Mouse (Mus musculus) stomach, embryonic 14.5 days (tissue): ENCODE measurements at regions not wholly inside any gene's neighbourhood (a gene's known extent, or its start where the extent isn't known, plus 50 kb on each side); places are given as distances from the start of the nearest gene placed in this dataset.

Experiments used
- ATAC-seq: fragments of 200-750 bp; cut with Nextera tagmentation; 2 replicates; pipeline ENCODE4 v1.8.0; 2017; ENCODE audit warnings: low read depth, moderate TSS enrichment; ENCODE audit not compliant: insufficient number of reproducible peaks, insufficient read depth, low FRiP score
- H3K27ac ChIP-seq: fragments of 300-500 bp; sonication (generic); 2 replicates; pipeline ENCODE4 v1.5.1; 2014; ENCODE audit warnings: mild to moderate bottlenecking, low read length, moderate library complexity, mixed read lengths
- H3K27me3 ChIP-seq: fragments of 300-500 bp; sonication (generic); 2 replicates; pipeline ENCODE4 v1.6.1; 2014; ENCODE audit warnings: low read length, control low read depth, mixed read lengths; ENCODE audit not compliant: control insufficient read depth, insufficient read depth
- H3K36me3 ChIP-seq: fragments of 300-500 bp; sonication (generic); 2 replicates; pipeline ENCODE4 v1.6.1; 2014; ENCODE audit warnings: mild to moderate bottlenecking, control low read depth, low read length, moderate library complexity, mixed read lengths; ENCODE audit not compliant: control insufficient read depth, insufficient read depth
- H3K4me1 ChIP-seq: fragments of 300-500 bp; sonication (generic); 2 replicates; pipeline ENCODE4 v1.6.1; 2014; ENCODE audit warnings: low read length, control low read depth, mixed read lengths; ENCODE audit not compliant: control insufficient read depth, insufficient read depth
- H3K4me2 ChIP-seq: fragments of 300-500 bp; sonication (generic); replicated peaks from 2 replicates; pipeline ENCODE4 v1.6.1; 2014; ENCODE audit warnings: low read depth, low read length, control low read depth
- H3K4me3 ChIP-seq: fragments of 300-500 bp; sonication (generic); 2 replicates; pipeline ENCODE4 v1.5.1; 2014; ENCODE audit warnings: low read depth, low read length, control low read depth
- H3K9ac ChIP-seq: fragments of 300-500 bp; sonication (generic); replicated peaks from 2 replicates; pipeline ENCODE4 v1.6.1; 2014; ENCODE audit warnings: low read depth, mild to moderate bottlenecking, control low read depth, low read length, moderate library complexity, mixed read lengths
- H3K9me3 ChIP-seq: fragments of 300-500 bp; sonication (generic); 2 replicates; pipeline ENCODE4 v1.6.1; 2016; ENCODE audit warnings: low read depth, low read length, control low read depth; ENCODE audit not compliant: control insufficient read depth
- WGBS: fragments of 180-500 bp; shearing (Covaris S2); extraction: QIAGEN DNeasy Blood & Tissue Kit; methylation state at CpG from one replicate; pipeline ENCODE4 v1.1.7; 2014; 5-methylcytosine and 5-hydroxymethylcytosine counted together

DNA sequence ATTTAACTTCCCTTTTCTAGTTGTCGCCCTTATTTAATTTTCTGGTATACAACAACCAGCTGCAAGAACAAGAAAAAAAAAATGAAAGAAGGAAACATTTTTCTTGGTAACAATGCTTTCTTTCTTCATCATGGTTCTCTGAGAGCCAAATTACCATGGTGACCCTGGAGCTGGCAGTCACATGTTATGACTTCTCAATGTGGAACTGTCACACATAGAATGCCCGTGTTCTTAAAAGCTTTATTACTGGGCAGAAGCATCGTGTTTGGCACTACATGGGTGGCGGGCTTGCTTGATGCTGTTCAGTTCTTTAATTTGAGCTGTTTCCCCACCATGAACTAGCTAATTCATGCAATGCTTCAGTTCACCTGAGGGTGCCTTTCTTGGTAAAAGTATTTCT, 504.7 kb upstream of the Got2 start:
- no peaks in the 10 kb centered on the region for H3K4me1 ChIP-seq
- H3K36me3 ChIP-seq: no peaks in the 10 kb centered on the region
- H3K27me3 ChIP-seq: no peaks in the 10 kb centered on the region
- no peak overlapping the region for H3K9ac ChIP-seq
- no peak overlapping the region for H3K4me2 ChIP-seq
- ATAC-seq: no peak
- 74% methylated on average over 4 of the region's 4 CpGs for WGBS
- no peak overlapping the region for H3K4me3 ChIP-seq
- H3K27ac ChIP-seq: no peak overlapping the region
- H3K9me3 ChIP-seq: no peaks in the 10 kb centered on the region

DNA sequence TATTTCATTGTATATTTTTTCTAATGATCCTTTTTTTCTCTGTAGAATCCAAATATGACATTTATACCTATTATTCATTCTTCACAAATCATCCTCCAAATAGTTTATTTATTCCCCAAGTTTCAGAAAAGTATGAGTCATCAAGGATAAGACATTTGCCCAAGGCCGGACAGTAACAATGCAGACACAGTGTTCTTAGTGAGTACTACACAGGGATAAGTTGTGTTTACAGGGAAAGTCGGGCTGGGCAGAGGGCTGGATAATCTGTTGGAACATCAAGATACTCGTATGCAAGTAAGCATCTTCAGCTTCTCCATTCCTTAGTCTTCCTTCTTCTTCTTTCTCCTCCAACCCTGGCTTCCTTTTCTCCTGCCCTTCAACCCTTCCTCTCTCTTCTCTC, 500.9 kb upstream of the Got2 start:
- no peak for ATAC-seq
- Histone ChIP-seq H3K9me3 (no peaks in the 10 kb centered on the region), H3K27me3 (no peaks in the 10 kb centered on the region), H3K4me1 (no peaks in the 10 kb centered on the region), H3K36me3 (no peaks in the 10 kb centered on the region), H3K27ac (no peak overlapping the region), H3K4me2 (no peak overlapping the region), H3K4me3 (no peak overlapping the region), H3K9ac (no peak overlapping the region)
- WGBS: 77% methylated on average over 3 of the region's 3 CpGs

DNA sequence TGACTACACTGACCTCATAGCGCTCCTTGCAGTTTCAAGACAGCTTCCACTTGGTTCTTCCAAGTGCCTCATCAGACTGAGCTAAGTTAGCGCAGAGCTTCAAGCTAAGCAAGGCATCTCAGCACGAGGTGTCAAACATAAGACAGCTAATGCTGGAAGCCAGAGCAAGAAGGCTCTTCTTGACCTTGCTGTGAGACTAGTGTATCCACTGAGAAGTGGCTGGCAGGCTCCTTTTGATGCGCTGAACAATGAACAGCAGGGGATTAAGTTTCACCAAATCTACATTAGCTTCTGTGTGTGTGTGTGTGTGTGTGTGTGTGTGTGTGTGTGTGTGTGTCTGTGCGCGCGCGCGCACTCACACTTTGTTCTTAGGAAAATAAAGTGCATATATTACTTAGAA, 482.2 kb upstream of the Got2 start:
- WGBS: 88% methylated on average over 9 of the region's 9 CpGs
- no peak overlapping the region for H3K4me3 ChIP-seq
- H3K9me3 ChIP-seq: no peaks in the 10 kb centered on the region
- no peak overlapping the region for H3K9ac ChIP-seq
- no peak overlapping the region for H3K4me2 ChIP-seq
- H3K27me3 ChIP-seq: no peaks in the 10 kb centered on the region
- no peaks in the 10 kb centered on the region for H3K4me1 ChIP-seq
- no peak for ATAC-seq
- H3K36me3 ChIP-seq: no peaks in the 10 kb centered on the region
- H3K27ac ChIP-seq: no peak overlapping the region

DNA sequence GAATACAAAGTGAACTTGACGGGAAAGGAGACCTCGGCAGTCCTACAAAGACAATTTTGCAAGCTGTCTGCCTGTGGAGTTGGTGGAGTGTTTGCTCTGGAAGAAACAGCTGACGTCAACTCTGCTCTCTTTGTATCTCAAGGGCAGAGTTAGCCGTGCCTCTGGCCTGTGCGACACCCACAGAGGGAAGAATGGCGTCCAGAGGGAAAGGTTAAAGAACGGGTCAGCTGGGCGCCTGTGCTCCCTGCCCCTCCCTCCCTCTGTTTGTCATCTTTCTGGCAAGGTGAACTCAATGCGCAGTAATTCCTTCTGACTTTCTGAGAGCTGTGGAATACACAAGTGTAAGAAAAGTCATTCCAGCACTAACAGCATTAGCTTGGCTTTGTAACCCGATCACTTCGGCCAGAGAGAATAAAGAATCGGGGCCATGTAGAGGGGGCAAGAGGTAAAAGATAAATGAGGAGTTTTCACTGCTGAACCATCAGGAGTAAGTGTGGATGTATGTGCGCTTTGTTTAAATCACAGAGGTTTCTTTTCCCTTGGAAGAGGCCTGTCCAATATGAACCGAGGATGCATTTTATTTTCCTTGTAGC, 474.6 kb upstream of the Got2 start:
- ATAC-seq: peak; percentile 23; the same call in 1 of the 2 replicates
- Histone ChIP-seq H3K27ac (no peak overlapping the region), H3K4me3 (no peak overlapping the region), H3K9me3 (no peaks in the 10 kb centered on the region), H3K27me3 (no peaks in the 10 kb centered on the region), H3K36me3 (no peaks in the 10 kb centered on the region), H3K4me1 (no peaks in the 10 kb centered on the region), H3K4me2 (peak overlapping the region; percentile 13; the same call in 1 of the 2 replicates), H3K9ac (no peak overlapping the region)
- 13% methylated on average over 14 of the region's 14 CpGs for WGBS

DNA sequence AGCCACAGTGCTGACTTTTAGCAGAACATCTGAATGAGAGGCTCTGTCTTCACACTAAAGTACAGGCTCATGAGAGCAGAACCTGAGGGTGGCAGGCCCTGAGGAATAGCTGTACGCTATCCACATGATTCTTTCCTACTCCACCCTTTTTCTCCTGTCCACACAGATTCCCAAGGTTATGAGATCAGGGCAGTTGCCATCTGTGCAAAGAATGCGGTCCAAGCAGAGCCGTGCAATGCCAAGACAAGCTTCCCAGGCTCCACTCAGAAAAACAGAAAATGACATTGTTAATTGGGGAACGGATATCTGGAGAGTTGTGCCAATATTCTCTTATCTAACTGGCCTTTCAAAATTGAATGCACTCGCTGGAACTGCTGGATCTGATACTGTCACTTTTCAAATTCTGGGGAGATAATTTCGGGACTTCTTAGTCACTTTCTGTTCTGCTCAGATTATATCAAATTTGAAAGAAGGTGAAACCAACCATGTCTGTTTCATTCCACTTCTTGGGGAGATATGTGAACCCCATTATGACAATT, 462.3 kb upstream of the Got2 start:
- Histone ChIP-seq H3K4me3 (no peak overlapping the region), H3K9me3 (no peaks in the 10 kb centered on the region), H3K4me1 (no peaks in the 10 kb centered on the region), H3K9ac (no peak overlapping the region), H3K27me3 (no peaks in the 10 kb centered on the region), H3K27ac (no peak overlapping the region), H3K36me3 (no peaks in the 10 kb centered on the region), H3K4me2 (no peak overlapping the region)
- 56% methylated on average over 6 of the region's 6 CpGs for WGBS
- ATAC-seq: no peak

DNA sequence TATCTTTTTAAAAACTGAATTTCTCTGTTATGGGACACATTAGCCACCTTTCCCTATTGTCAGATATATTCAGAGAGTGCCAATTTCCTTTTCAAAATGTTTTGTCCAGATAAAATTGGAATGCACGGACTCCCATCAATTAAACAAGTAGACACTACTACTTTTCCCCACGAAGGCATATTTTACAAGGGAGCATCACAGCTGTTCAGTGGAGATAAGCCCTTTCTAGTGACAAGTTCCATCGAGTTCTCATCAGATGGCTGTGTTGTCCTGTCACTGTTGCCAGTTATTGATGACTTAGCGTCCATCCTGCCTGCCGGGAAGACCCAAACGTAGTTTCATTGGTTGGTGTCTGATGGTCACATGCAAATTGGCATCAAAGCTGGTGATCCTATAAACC, 461.2 kb upstream of the Got2 start:
- H3K27ac ChIP-seq: no peak overlapping the region
- no peaks in the 10 kb centered on the region for H3K27me3 ChIP-seq
- no peak overlapping the region for H3K4me2 ChIP-seq
- no peaks in the 10 kb centered on the region for H3K36me3 ChIP-seq
- 52% methylated on average over 6 of the region's 6 CpGs for WGBS
- no peak overlapping the region for H3K4me3 ChIP-seq
- no peaks in the 10 kb centered on the region for H3K9me3 ChIP-seq
- H3K4me1 ChIP-seq: no peaks in the 10 kb centered on the region
- no peak for ATAC-seq
- H3K9ac ChIP-seq: no peak overlapping the region

DNA sequence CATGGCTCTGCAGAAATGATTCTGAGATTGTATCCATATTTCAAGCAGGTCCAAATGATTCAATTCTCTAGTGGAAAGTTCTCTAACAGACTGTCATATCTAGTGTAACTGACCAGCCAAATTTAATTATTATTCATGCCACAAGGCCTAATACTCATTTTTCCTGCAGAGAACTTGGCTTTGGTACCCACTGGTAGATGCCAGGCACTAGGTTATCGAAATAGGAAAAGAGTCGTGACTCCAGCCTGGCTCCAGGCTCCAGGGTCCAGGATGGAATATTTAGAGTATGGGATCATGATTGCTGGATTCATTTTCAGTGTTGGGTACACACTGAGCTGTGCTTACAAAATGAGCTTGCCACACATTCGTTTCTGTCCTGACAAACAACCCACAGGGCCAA, 452.4 kb upstream of the Got2 start:
- Histone ChIP-seq H3K4me1 (no peaks in the 10 kb centered on the region), H3K4me2 (no peak overlapping the region), H3K27ac (no peak overlapping the region), H3K9me3 (no peaks in the 10 kb centered on the region), H3K27me3 (no peaks in the 10 kb centered on the region), H3K9ac (no peak overlapping the region), H3K4me3 (no peak overlapping the region), H3K36me3 (no peaks in the 10 kb centered on the region)
- ATAC-seq: no peak
- 87% methylated on average over 3 of the region's 3 CpGs for WGBS

DNA sequence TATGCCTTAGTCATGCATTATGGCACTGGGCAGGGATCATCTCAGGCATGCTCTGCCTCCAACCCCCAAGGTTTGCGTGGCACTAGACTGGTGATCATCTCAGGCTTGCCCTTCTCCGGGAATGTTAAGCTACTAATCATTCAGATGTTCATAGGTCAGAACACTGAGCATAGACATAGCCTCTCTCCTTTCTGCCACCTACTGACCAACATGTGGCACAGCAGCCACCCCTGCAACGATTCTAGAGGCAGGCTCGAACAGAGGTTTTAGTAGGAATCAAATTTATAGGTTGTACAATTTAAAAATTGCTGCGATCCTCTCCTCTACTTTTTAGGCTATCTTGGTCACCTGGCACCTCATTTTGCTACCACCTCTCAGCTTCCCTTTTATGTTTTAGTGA, 430.0 kb upstream of the Got2 start:
- no peak overlapping the region for H3K4me2 ChIP-seq
- no peaks in the 10 kb centered on the region for H3K27me3 ChIP-seq
- no peak overlapping the region for H3K4me3 ChIP-seq
- H3K9me3 ChIP-seq: no peaks in the 10 kb centered on the region
- no peak for ATAC-seq
- no peaks in the 10 kb centered on the region for H3K4me1 ChIP-seq
- H3K9ac ChIP-seq: no peak overlapping the region
- 74% methylated on average over 5 of the region's 5 CpGs for WGBS
- H3K27ac ChIP-seq: no peak overlapping the region
- no peaks in the 10 kb centered on the region for H3K36me3 ChIP-seq
